Mouse (Mus musculus): ENCODE results near the gene Psme3.
"Not testable (repeated sequence)": the region's sequence is repeated elsewhere in the genome, so short reads cannot be mapped to it uniquely, and the experiment has no call there.

Psme3 gene

DNA sequence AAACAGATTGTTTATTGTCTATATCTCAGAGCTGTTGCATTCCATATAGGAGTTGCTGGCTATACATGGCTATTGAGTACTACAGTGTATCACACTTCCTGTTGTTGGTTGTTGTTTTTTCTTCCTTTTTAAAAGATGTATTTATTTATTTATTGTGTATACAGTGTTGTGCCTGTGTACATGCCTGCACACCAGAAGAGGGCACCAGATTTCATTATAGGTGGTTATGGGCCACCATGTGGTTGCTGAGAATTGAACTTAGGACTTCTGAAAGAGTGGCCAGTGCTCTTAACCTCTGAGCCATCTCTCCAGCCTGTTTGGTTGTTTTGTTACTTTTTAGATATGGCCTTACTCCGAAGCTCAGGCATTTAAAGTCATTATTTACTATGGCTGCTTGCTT, 1.4 kb upstream of the Psme3 start:
- no peak for DNase-seq

DNA sequence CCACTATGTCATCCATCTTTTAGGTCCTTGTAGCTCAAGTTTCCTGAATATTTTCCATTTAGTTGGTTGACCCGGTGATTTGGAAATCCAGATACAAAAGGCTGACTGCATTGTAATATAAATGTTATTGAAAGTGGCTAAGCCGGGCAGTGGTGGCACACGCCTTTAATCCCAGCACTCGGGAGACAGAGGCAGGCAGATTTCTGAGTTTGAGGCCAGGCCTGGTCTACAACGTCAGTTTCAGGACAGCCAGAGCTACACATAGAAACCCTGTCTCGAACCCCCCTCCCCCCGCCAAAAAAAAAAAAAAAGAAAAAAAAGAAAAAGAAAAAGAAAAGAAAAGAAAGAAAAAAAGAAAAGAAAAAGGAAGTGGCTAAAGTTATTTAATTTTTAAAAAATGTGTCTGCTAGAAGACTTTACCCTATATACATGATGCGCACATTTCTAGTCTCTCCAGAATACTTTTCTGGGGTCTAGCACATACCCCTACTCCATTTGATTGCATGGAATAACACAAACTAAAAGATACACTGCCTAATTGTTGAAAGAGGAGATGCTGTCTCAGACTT, 847 bp upstream of the Psme3 start:
- no peak for DNase-seq

DNA sequence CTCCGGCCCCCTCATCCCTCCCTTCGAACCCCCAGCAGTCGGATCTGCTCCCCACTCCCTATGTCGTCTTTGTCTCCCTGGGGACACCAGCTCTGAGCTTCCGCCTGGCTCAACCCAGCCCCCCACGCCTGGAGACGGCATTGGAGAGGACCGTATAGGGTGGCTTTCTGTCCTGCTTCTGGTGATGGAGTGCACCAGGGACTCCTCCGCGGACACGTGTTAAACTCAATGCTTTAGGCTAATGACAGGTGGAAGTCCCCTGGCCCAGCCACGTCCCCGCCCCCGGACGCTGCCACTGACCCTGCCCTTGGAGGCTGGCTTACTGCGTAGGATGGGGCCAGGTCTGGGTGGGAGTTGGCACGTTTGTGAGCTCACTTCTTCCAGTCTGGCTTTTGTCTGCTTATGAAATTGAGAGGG, 496 bp downstream of the Psme3 start:
- DNase-seq: no peak

DNA sequence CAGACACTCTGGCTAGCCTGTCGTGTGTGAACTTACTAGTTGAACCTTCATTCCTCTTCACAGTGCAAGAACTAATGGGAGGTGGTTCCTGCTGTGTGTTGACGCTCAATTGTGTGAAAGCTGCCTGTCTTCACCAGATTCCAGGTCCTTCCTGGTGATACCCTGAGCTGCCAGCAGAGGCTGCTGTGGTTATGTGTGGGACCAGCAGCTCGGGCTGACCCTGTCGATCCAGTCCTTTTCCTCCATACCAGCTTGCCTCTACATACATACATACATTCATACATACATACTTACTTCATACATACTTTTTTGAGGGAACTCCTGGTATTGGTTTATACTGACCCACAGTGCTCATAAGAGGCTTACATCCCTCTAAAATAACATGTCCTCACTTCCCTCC, 7.6 kb downstream of the Psme3 start:
- peak; percentile 62 for DNase-seq

DNA sequence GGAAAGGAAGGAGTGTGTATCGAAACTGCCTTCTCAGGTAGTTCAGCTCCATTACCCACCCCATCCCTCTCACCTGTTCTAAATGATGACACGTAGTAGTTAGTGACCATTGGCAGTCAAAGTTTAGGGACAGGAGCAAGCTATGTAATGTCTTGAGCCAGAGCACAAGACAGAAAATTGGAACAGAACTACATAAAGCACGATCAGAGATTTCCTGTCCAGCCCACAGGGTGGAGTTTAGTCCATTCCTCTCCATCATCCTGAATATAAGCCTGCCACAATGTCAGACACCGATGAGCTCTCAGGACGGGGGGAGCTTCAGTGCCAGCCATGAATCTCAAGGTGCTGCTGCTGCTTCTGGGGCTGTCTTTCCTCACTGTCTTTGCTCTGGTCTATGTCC, 8.8 kb downstream of the Psme3 start, which contains the start of gene Aoc2:
Gene Aoc2 (plus strand): TSS at position 301 of the 400 bp plus-strand sequence.
- DNase-seq: no peak

DNA sequence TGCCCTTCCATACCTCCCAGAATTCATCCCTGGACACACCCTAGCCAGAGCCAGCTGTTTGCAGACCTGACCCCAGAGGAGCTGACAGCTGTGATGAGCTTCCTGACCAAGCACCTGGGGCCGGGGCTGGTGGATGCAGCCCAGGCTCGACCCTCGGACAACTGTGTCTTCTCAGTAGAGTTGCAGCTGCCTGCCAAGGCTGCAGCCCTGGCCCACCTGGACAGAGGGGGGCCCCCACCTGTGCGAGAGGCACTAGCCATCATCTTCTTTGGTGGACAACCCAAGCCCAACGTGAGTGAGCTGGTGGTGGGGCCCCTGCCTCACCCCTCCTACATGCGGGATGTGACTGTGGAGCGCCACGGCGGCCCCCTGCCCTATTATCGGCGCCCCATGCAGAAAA, 9.2 kb downstream of the Psme3 start:
- not testable (repeated sequence) for DNase-seq

DNA sequence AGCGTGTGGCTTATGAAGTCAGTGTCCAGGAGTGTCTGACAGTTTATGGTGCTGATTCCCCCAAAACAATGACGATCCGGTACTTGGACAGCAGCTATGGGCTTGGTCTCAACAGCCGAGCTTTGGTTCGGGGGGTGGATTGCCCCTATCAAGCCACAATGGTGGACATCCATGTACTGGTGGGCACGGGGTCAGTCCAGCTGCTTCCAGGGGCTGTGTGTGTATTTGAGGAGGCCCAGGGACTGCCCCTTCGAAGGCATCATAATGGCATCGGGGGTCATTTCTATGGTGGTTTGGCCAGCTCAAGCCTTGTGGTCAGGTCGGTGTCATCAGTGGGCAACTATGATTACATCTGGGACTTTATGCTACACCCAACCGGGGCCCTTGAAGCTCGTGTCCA, 10.1 kb downstream of the Psme3 start:
- no peak for DNase-seq

DNA sequence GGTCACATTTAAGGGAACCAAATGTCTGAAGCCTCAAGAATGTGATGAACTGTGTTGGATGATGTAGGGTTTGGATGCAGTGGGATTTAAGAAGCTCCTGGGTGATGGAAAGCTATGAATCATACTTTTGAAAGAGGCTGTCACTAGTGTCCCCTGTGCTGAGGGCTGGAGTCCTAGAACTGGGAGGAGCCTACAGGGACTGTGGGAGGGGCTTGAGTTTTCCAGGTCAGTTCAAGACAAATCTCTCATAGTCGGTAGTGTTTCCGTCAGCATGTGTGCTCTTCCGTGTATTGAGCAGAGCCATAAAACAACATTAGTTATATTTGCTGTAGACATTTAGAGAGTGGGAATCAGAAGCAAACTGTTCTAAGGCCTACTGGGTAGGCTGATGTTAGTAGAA, 11.3 kb downstream of the Psme3 start:
- no peak for DNase-seq

DNA sequence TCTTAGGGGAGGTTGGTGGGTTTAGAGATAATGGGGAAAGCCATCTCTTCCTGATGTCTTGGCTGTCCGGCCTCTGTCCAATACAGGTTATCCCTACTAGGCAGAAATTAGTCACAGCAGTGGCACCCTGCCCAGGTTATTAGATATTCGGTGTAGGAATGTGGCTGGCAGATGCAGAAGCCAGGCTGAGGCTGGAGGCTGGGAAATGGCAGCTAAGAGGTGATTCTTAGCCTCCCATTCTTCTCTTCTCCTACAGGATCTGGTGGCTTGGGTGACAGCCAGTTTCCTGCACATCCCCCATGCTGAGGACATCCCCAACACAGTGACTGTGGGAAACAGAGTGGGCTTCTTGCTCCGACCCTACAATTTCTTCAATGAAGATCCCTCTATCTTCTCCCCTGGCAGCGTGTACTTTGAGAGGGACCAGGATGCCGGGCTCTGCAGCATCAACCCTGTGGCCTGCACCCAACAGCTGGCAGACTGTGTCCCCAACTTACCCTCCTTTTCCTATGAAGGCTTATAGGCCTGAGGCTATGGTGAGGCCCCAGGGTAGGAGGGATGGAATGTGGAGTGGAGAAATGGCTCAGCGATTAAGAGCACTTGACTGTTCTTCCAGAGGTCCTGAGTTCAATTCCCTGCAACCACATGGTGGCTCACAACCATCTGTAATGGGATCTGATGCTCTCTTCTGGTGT, 13.1 kb downstream of the Psme3 start:
- DNase-seq: no peak

DNA sequence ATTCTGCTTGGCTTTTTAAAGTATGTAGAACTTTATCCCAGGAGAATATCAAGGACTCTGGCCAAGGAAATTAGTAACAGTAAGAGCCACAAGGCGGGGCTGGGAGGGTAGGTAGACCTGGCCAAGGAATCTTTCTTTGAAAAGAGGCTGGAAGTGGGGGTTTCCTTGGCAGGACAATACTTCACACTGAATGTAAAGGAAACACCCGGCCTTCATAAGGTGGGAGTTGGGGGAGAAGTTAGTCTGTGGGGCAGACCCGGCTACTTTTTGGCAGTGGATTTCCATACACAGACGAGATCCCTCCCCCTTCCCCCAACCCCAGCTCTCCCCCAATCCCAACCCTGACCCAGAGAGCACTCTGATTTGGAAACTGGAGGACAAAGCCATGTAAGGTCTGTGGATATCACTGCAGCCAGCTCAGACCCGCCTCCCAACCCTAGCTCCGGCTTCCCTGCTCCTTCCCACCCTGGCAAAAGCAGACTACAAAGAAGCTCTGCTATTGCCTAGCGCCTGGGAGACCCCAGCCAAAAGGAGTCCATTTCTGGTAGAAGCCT, 14.4 kb downstream of the Psme3 start, which contains the start of gene Aoc3:
Gene Aoc3 (plus strand): TSS at position 235 of the 554 bp plus-strand sequence.
- DNase-seq: no peak

DNA sequence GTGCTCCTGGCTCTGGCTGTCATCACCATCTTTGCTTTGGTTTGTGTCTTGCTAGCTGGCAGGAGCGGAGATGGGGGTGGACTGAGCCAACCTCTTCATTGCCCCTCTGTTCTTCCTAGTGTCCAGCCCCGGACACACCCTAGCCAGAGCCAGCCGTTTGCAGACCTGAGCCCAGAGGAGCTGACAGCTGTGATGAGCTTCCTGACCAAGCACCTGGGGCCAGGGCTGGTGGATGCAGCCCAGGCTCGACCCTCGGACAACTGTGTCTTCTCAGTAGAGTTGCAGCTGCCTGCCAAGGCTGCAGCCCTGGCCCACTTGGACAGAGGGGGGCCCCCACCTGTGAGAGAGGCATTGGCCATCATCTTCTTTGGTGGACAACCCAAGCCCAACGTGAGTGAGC, 14.9 kb downstream of the Psme3 start:
- DNase-seq: not testable (repeated sequence)

DNA sequence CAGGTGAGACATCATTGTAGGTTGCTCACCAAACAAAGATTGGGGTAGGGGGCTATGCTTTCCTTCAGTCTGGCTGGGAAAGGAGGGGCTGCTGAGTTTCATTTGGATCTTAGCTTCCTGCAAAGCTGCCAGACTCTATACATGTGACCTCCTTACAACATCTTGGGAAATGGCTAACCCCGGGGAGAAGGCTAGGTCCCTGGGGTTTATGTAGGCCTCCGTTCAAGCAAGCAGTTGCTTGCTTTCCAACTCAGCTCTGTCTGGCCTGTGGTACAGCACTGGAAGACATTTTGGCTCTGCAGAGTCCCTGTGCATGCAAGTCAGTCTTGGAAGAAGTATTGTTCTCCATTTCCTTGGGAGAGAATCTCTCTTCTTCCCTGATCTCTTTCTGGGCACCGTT, 16.5 kb downstream of the Psme3 start:
- DNase-seq: no peak

DNA sequence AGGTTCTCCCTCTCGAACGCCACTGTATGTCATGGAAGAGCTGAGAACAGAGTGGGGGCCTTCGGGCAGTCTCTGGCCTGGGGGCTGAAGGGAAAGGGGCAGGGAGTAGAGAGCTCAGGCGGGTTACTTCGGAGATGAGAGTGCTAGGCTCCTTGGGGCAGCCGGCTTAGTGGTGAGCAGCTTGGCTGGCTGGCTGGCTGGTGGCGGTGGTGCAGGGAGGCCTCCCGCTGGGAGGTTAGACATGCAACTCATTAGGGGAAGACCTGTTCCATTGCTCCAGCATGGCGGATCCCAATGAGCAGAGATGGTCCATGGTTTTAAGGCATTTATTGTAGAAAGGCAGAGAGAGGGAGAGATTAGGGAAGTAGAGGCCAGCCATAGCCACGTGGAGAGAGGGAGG, 18.0 kb downstream of the Psme3 start:
- DNase-seq: no peak

DNA sequence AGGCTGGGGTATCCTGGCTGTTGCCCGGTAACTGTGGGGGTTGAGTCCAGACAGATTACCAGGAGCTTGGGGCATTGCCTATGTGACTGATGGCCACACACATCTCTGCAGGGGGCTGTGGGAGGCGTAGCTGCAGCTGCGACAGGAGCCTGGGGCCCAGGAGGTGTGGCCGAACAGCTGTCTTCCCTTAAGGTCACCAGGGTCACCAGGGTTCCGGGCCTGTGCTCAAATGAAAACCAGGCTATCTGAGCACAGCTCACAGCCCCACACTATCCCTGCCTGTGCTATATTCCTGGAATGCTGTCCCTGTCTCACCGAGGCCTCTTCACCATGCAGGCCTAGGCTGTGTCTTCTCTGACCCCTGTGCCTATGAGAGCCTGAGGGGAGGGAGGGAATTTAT, 18.5 kb downstream of the Psme3 start:
- no peak for DNase-seq

DNA sequence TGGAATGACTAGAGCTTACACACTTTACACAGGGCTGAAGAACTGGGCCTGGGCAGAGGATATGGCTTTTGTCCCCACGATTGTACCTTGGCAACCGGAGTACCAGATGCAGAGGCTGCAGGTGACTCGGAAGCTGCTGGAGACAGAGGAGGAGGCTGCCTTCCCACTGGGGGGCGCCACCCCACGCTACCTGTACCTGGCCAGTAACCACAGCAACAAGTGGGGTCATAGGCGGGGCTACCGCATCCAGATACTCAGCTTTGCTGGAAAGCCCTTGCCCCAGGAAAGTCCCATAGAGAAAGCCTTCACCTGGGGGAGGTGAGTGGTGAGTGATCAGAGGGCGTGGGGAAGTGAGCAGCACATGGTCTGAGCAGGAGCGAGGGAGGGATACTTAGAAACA, 19.7 kb downstream of the Psme3 start:
- DNase-seq: peak; percentile 29

DNA sequence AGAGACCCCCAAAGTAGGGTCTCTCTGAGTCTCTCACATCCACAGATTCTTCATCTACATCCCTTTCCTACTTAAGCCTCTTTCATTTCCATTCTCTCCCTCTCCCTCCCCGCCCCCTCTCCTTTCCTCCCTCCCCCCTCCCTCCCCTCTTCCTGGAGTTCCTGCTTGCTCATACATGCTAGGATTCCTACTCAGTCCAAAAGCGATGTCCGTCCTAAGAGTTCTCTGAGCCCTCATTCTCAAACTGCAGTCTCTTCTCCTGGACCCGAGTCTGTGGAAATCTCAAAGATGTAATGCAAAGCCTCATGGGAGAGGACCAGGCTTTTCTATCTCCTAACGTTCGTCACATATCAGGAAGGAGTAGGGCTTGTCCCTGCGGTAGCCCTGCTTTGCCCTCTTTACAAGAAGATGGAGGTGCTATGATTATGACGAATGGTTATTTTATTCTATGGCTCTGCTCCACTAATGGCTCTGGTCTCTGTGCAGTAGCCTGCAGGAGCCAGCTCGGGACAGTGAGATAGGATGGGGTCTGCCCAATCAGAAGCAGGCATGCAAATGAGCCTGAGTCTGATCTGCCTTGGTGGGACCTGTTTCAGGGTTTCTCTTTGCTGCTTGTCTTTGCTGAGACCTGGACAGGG, 22.2 kb downstream of the Psme3 start:
- DNase-seq: peak; percentile 40

DNA sequence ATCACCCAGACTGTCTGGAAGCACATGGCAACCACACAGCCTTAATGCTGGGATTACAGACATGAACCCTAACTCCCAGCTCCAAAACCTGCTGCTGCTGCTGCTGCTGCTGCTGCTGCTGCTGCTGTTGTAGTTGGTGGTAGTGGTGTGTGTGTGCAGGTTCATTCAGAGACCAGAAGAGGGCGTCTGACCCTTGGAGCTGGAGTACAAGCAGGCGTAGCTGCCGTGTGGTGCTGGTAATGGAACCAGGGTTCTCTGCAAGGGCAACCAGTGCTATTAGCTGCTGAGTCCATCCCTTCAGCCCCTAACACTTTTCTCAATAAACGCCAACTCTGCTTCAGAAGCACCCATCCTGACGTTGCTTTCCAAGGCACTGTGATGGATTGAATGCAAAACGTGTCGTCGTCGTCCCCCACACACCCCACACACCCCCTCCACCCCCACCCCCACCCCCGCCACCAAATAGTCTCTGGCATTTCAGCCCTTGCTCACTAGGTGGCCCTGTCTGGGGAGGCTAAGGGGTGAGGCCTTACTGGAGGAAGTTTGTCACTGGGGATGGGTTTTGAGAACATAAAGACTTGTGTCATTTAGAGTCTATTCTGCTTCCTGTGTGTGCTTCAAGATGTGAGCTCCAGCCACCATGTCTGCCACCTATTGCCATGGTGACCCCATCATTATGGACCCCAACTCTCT, 31.2 kb downstream of the Psme3 start:
- DNase-seq: no peak

DNA sequence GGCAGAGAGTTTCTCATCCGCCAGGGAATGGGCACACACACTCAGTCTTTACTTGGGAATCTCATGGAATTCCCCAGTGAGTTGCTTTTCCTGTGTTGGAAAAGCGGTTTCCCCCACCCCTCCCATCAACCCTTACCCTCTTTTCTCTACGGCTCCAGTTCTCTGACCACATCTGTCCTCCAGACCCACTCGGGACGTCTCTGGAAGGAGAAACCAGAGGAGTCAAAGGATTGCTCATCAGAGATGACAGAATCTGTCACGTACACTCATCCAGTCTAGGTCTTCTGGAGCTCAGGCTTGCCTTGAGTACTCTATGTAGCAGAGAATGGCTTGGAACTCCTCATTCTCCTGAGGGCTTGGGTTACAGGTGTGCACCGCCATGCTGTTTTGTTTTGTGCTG, 32.8 kb downstream of the Psme3 start:
- DNase-seq: no peak

DNA sequence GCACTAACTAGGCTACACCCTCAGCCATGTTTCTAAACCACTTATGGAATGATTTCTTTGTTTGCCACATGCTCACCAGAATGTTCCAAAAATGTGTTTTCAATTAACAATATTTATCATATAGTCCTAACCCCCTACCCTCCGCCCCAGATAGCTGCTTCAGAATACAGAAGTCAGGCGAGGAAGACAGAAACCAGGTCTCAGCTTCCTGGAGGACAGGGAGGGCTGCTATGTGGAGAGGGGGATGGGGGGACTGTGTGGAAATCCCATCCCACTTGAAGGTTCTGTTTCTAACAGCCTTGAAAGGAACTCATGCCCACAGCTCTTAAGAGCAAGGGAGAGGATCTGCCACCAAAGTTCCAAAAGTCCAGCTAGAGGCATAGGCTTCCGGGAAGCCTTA, 33.2 kb downstream of the Psme3 start:
- no peak for DNase-seq

DNA sequence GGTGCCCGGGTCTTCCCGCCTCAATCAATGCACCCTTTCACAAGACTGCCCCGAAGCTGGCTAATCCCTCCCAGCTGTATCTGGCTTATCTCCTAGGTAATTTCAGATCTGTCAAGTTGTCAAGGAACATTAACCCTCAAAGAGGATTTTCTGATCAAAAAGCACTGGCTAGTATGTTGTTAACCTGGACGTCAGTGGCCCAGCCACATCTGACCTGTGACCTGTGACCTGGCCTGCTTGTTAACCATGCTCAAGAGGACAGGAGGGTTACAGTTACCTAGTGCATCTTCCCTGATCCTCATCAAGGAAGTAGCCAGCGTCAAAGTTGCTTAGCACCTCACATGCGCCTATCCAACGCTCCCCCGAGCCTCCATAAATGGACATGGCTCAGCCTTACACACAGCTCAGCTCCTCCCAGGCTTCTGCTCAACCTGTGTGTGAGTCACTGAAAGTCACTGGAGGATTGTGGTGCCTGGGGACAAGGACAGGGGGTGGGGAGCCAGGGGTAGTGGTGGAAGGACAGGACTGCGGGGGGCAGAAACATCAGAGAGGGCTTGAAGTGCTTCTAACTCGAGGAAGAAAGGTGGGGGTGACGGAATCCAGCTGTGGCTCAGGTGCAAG, 35.2 kb downstream of the Psme3 start:
- DNase-seq: no peak

DNA sequence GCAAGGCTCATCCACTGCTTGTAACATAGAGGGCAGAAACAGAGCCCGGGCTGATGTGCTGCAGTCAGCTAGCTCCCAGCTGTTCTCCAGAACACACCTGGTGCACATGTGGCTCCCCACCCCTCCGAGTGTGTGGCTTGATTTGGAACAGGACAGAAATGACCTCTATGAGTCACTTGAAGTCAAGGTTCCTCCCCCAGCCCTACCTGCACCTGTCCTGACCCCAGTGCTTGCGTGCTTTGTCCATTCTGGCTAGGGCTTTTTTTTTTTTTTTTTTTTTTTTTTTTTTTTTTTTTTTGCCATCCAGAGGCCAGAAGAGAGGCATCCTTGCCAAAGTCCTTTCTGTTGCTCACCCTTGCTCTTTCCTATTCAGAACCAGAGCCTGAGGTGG, 35.7 kb downstream of the Psme3 start:
- DNase-seq: no peak

DNA sequence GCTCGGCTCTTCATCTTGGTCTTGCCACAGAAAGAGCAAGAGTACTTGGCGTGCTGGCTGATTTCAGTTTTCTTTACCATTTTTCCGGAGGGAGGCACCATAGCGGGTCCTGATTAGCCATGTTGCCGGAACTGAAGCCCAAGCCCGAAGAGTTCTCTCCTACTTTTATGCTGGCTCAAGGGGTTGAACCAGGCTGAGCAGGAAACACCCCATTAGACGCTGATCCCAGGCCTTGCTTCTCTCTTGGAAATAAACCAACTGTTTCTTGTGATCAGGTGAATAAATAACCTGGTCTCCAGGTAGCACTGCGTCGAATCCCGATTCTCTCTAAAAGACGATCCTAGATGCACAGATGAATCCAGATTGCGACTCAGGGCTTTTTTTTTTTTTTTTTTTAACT, 37.4 kb downstream of the Psme3 start:
- no peak for DNase-seq

DNA sequence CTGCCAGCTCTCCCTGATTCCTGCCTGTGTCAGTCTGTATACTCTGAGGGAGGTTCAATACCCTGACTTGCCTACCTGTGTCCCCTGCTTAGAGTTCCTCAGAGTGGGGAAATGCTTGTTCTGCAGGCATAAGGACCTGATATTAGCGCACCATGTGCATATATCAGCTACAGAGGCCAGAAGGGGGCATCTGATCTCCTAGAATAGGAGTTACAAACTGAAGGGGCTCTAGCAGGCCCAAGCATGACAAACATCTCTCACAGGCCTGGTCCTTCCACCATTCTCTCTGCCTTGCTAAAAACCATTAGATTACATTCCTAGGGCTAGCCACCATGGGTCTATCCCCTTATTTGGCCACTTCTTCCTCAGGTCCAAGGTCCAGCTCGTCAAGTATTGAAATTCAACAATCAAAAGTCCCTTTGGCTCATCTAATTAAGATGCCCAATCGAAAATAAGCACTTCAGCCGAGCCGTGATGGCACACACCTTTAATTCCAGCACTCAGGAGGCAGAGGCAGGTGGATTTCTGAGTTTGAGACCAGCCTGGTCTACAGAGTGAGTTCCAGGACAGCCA, 38.5 kb downstream of the Psme3 start:
- DNase-seq: peak; percentile 33
